8 mouse cellular contexts compared by ENCODE assay signal in genomic region chr2:160730797-160731116, GRCm38 (mm10). TPM values are rescaled to one million over a fixed set of nuclear protein-coding genes. Genes with fewer than 3 reads are reported as not detected.
DNase-seq lines count a peak whose midpoint lies in the region; ATAC-seq and TF ChIP-seq lines count a peak whose summit lies in the region.

No protein-coding gene starts in this region.

- intact Hi-C loops in left cerebral cortex, adult 2 months (cut with DNase I): loop anchor here (2.0 to 5.0 kb wide), 2 partner anchors 142 to 156 kb away; partner anchors contain the start of gene Zhx3

- H3K9ac ChIP-seq in embryonic facial prominence, embryonic 11.5 days (replicated peaks; ENCODE audit: low read length): peak overlapping the region; percentile 99
- peak overlapping the region; percentile 99 for H3K9ac ChIP-seq in intestine, embryonic 14.5 days (ENCODE audit: low read length)

- H3K4me3 ChIP-seq in left cerebral cortex, adult 2 months: peak overlapping the region; percentile 94
- H3K4me3 ChIP-seq in embryonic facial prominence, embryonic 11.5 days (ENCODE audit: low read depth, low read length): peak overlapping the region; percentile 89
- peak overlapping the region; percentile 87 for H3K4me3 ChIP-seq in intestine, embryonic 14.5 days (ENCODE audit: low read depth, low read length)
- peak overlapping the region; percentile 67 for H3K4me3 ChIP-seq in myocyte

- no peak for DNase-seq in left cerebral cortex, adult 2 months (ENCODE audit: extremely low spot score in 1 of 2, low spot score in 2 of 2)
- DNase-seq in left cerebral cortex, adult 9 months (ENCODE audit: low spot score in 2 of 2): no peak
- DNase-seq in embryonic facial prominence, embryonic 11.5 days (ENCODE audit: low spot score): no peak
- no peak for DNase-seq in intestine, embryonic 14.5 days (ENCODE audit: low spot score)
- DNase-seq in cerebellum, adult 9-10 months: no peak
- no peak for DNase-seq in adrenal gland, adult 8-10 months
- DNase-seq in spleen, postnatal 10 days (ENCODE audit: low spot score in 2 of 2): no peak

- TF ChIP-seq CTCF in left cerebral cortex, adult 2 months (IDR thresholded peaks at IDR 0.05): no peak

- ATAC-seq in embryonic facial prominence, embryonic 11.5 days (replicated peaks; ENCODE audit: insufficient number of reproducible peaks, low FRiP score, low TSS enrichment, low read depth): no peak
- ATAC-seq in intestine, embryonic 14.5 days (replicated peaks; ENCODE audit: low FRiP score, low TSS enrichment, low read depth): no peak

- peak overlapping the region; percentile 90 for H3K4me2 ChIP-seq in embryonic facial prominence, embryonic 11.5 days (ENCODE audit: low read depth, low read length)
- H3K4me2 ChIP-seq in intestine, embryonic 14.5 days (ENCODE audit: low read length): peak overlapping the region; percentile 88
- peak overlapping the region; percentile 88 for H3K4me2 ChIP-seq in myocyte (ENCODE audit: low read depth)

- no peak for TF ChIP-seq POLR2A in myocyte (IDR thresholded peaks at IDR 0.05; ENCODE audit: insufficient read length, low read depth)

- no peaks in the 10 kb centered on the region for H3K9me3 ChIP-seq in embryonic facial prominence, embryonic 11.5 days (replicated peaks; ENCODE audit: control insufficient read depth, low read length)
- H3K9me3 ChIP-seq in intestine, embryonic 14.5 days (ENCODE audit: control insufficient read depth, low read length): no peaks in the 10 kb centered on the region

- H3K27ac ChIP-seq in left cerebral cortex, adult 2 months: peak overlapping the region; percentile 97
- peak overlapping the region; percentile 96; the same call in 1 of the 2 replicates for H3K27ac ChIP-seq in embryonic facial prominence, embryonic 11.5 days (replicated peaks; ENCODE audit: low read depth, low read length)
- H3K27ac ChIP-seq in intestine, embryonic 14.5 days (ENCODE audit: low read depth): peak overlapping the region; percentile 97; the same call in 1 of the 2 replicates

- H3K36me3 ChIP-seq in embryonic facial prominence, embryonic 11.5 days (replicated peaks; ENCODE audit: control insufficient read depth, insufficient read depth, low read depth, low read length): no peaks in the 10 kb centered on the region; the same call in 1 of the 2 replicates
- peaks cover 16% of the 10 kb centered on the region for H3K36me3 ChIP-seq in intestine, embryonic 14.5 days (ENCODE audit: control insufficient read depth, insufficient read depth, low read length)
- H3K36me3 ChIP-seq in myocyte (ENCODE audit: control insufficient read depth, insufficient read depth): peaks cover 1% of the 10 kb centered on the region

- peak overlapping the region; percentile 62 for H3ac ChIP-seq in myocyte (ENCODE audit: control insufficient read depth, insufficient read length)

- H3K79me2 ChIP-seq in myocyte (ENCODE audit: control insufficient read depth, insufficient read depth): peaks cover 40% of the 10 kb centered on the region

- WGBS in embryonic facial prominence, embryonic 11.5 days: 5% methylated on average over 18 of the region's 19 CpGs
- WGBS in intestine, embryonic 14.5 days: 7% methylated on average over 19 of the region's 19 CpGs

- no peaks in the 10 kb centered on the region for H3K4me1 ChIP-seq in embryonic facial prominence, embryonic 11.5 days (ENCODE audit: control insufficient read depth, insufficient read depth, low read length)
- peaks cover 33% of the 10 kb centered on the region for H3K4me1 ChIP-seq in intestine, embryonic 14.5 days (replicated peaks; ENCODE audit: control insufficient read depth, insufficient read depth, low read length)

- no peaks in the 10 kb centered on the region for H3K27me3 ChIP-seq in embryonic facial prominence, embryonic 11.5 days (ENCODE audit: control insufficient read depth, insufficient read depth, low read length)
- no peaks in the 10 kb centered on the region for H3K27me3 ChIP-seq in intestine, embryonic 14.5 days (replicated peaks; ENCODE audit: control insufficient read depth, insufficient read depth, low read length)
- H3K27me3 ChIP-seq in myocyte (ENCODE audit: control insufficient read depth, insufficient read depth, insufficient read length): no peaks in the 10 kb centered on the region

TF ChIP-seq in myocyte, 11 proteins besides CTCF, POLR2A, EP300 and RAD21:
- no peak for TF ChIP-seq MYOD1 (IDR thresholded peaks at IDR 0.05; ENCODE audit: control insufficient read depth in 1 of 3, insufficient read length in 2 of 3, low read depth in 2 of 3)
- no peak for TF ChIP-seq SRF (IDR thresholded peaks at IDR 0.05; ENCODE audit: control insufficient read depth, insufficient read length, low read depth)
- TF ChIP-seq MYOG (IDR thresholded peaks at IDR 0.05; ENCODE audit: control insufficient read depth in 1 of 3, insufficient read depth in 1 of 3, insufficient read length in 2 of 3, low read depth in 2 of 3): no peak
- no peak for TF ChIP-seq TCF3 (IDR thresholded peaks at IDR 0.05; ENCODE audit: insufficient read length, low read depth)

RNA-seq across cellular contexts. Expression of gene Plcg1, which starts 0.3 kb away (rescaled TPM):
- 100 to 1,000 TPM; 117 to 123 TPM for total RNA-seq in left cerebral cortex, adult 2 months (2021)
- polyA plus RNA-seq in embryonic facial prominence, embryonic 11.5 days (2014; fragmentation: Nextera tagmentation; extraction: Ambion mirVana): 63.9 and 64.6 TPM in 2 replicates
- polyA plus RNA-seq in intestine, embryonic 14.5 days (2014; fragmentation: Nextera tagmentation; extraction: Ambion mirVana): 45.0 and 47.7 TPM in 2 replicates
- 36.6 TPM for polyA plus RNA-seq in myocyte (2012; fragmentation: generic; extraction: Trizol)
- total RNA-seq in adrenal gland, adult 8-10 months (2022): 10 to 100 TPM; 57.8 to 92.9 (median 81.0) TPM
